In the genomic region with DNA sequence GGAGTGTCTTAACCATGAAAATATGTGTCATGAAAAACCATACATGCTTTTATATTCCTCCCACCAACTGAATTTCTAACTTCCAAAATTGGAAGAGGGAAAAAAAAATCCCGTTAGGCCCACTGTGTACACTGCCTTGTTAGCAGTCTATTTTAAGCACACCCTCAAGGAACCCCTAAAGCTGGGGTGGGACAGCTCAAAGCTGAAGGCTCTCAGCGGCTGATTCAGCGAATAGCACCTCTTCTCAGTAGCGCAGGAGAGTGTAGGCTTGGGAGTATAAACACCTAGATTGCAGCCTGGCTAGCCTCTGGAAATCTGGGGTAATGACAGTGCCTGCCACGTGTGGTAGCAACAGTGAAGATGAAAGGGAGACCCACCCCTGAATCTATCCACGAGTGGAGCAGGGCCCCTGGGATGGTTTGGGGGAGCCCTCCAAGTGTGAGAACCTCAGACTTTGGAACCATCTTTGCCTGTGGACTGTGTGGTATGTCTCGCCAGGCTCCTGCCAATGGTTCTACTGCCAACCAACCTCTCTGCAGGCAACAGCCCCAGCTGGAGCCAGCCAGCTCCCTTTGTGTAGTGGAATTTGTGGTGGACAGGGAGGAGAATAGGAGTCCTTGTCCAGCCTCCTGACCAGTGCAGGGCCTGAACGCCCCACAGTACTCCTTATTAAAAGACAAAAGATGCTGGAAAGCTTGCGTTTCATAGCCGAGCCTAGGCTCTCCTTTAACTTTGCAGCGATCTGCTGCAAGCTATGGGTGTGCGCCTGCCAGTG, we compare ENCODE assay signal across 16 mouse cellular contexts. TPM values are rescaled to one million over a fixed set of nuclear protein-coding genes. Genes with fewer than 3 reads are reported as not detected.
A peak's percentile ranks its signal among the peaks of the same experiment; 100 is the strongest.
DNase-seq lines count a peak whose midpoint lies in the region; ATAC-seq lines count a peak whose summit lies in the region.
"Had no signal": no experiment of that assay in that cellular context is flagged by ENCODE, and none has a peak within 500 bp of the region (broad histone marks: within the 10 kb centered on the region; RNA-seq: fewer than 3 reads in every experiment).

No protein-coding gene starts in this region.

- ATAC-seq in limb, embryonic 15.5 days (ENCODE audit: insufficient number of reproducible peaks, low FRiP score, low TSS enrichment, low read depth) = no peak
- ATAC-seq in forebrain, embryonic 16.5 days = peak; percentile 19
- ATAC-seq in midbrain, embryonic 16.5 days = no peak
- no peak for ATAC-seq in kidney, embryonic 15.5 days (replicated peaks; ENCODE audit: low FRiP score)

- no peaks in the 10 kb centered on the region for H3K9me3 ChIP-seq in limb, embryonic 15.5 days
- H3K9me3 ChIP-seq in limb, embryonic 10.5 days (replicated peaks) = no peaks in the 10 kb centered on the region
- H3K9me3 ChIP-seq in forebrain, embryonic 16.5 days (ENCODE audit: control insufficient read depth, low read length) = no peaks in the 10 kb centered on the region
- H3K9me3 ChIP-seq in midbrain, embryonic 16.5 days (replicated peaks; ENCODE audit: control insufficient read depth, low read length, poor library complexity, severe bottlenecking) = no peaks in the 10 kb centered on the region
- H3K9me3 ChIP-seq in kidney, embryonic 15.5 days (replicated peaks) = no peaks in the 10 kb centered on the region
- H3K9me3 ChIP-seq: embryonic facial prominence, embryonic 15.5 days; liver, embryonic 15.5 days had no signal

- H3K4me2 ChIP-seq in limb, embryonic 15.5 days = no peak overlapping the region
- no peak overlapping the region for H3K4me2 ChIP-seq in forebrain, embryonic 16.5 days (ENCODE audit: low read length)
- H3K4me2 ChIP-seq in midbrain, embryonic 16.5 days (ENCODE audit: low read length) = no peak overlapping the region
- no peak overlapping the region for H3K4me2 ChIP-seq in kidney, embryonic 15.5 days
- H3K4me2 ChIP-seq: embryonic facial prominence, embryonic 15.5 days; heart, embryonic 11.5 days; liver, embryonic 15.5 days had no signal

- peak; percentile 17 for DNase-seq in gastrocnemius, postnatal 25 days
- no peak for DNase-seq in gastrocnemius, postnatal 10 days
- DNase-seq in limb, embryonic 10.5 days (ENCODE audit: low spot score) = no peak
- DNase-seq in kidney, postnatal 36 days = no peak
- DNase-seq: adrenal gland, postnatal 14 days; cerebellum, postnatal 36 days; kidney, adult 11 months; kidney, postnatal 4 days had no signal

- H3K27me3 ChIP-seq in limb, embryonic 15.5 days = no peaks in the 10 kb centered on the region
- H3K27me3 ChIP-seq in limb, embryonic 10.5 days (ENCODE audit: low read depth, poor library complexity, severe bottlenecking) = no peaks in the 10 kb centered on the region
- H3K27me3 ChIP-seq in forebrain, embryonic 16.5 days (replicated peaks; ENCODE audit: control insufficient read depth, insufficient read depth, low read length) = no peaks in the 10 kb centered on the region
- no peaks in the 10 kb centered on the region for H3K27me3 ChIP-seq in midbrain, embryonic 16.5 days (ENCODE audit: control insufficient read depth, insufficient read depth, low read depth, low read length)
- H3K27me3 ChIP-seq in kidney, embryonic 15.5 days = no peaks in the 10 kb centered on the region
- H3K27me3 ChIP-seq: embryonic facial prominence, embryonic 15.5 days had no signal

- peak overlapping the region; percentile 43 for H3K27ac ChIP-seq in limb, embryonic 15.5 days
- no peak overlapping the region for H3K27ac ChIP-seq in limb, embryonic 10.5 days
- H3K27ac ChIP-seq in forebrain, embryonic 16.5 days (ENCODE audit: low read length) = 0 out of 2 replicates have a peak overlapping the region, but pooled peaks have one; percentile 30
- H3K27ac ChIP-seq in midbrain, embryonic 16.5 days (ENCODE audit: low read length) = peak overlapping the region; percentile 60
- H3K27ac ChIP-seq in kidney, embryonic 15.5 days = no peak overlapping the region
- H3K27ac ChIP-seq: embryonic facial prominence, embryonic 15.5 days; liver, embryonic 15.5 days; macrophage had no signal

- H3K4me3 ChIP-seq in limb, embryonic 15.5 days = no peak overlapping the region
- H3K4me3 ChIP-seq in limb, embryonic 10.5 days = no peak overlapping the region
- no peak overlapping the region for H3K4me3 ChIP-seq in forebrain, embryonic 16.5 days (replicated peaks; ENCODE audit: low read length)
- no peak overlapping the region for H3K4me3 ChIP-seq in midbrain, embryonic 16.5 days (ENCODE audit: low read depth, low read length)
- no peak overlapping the region for H3K4me3 ChIP-seq in kidney, embryonic 15.5 days (replicated peaks)
- H3K4me3 ChIP-seq: embryonic facial prominence, embryonic 15.5 days; liver, embryonic 15.5 days had no signal

- H3K4me1 ChIP-seq in limb, embryonic 15.5 days = peaks cover 28% of the 10 kb centered on the region
- H3K4me1 ChIP-seq in limb, embryonic 10.5 days = peaks cover 7% of the 10 kb centered on the region
- peaks cover 59% of the 10 kb centered on the region for H3K4me1 ChIP-seq in forebrain, embryonic 16.5 days (replicated peaks; ENCODE audit: control insufficient read depth, insufficient read depth, low read length)
- H3K4me1 ChIP-seq in midbrain, embryonic 16.5 days (ENCODE audit: control insufficient read depth, insufficient read depth, low read length) = peaks cover 59% of the 10 kb centered on the region
- H3K4me1 ChIP-seq in kidney, embryonic 15.5 days = peaks cover 16% of the 10 kb centered on the region

- no peaks in the 10 kb centered on the region for H3K36me3 ChIP-seq in limb, embryonic 15.5 days
- H3K36me3 ChIP-seq in limb, embryonic 10.5 days = no peaks in the 10 kb centered on the region
- H3K36me3 ChIP-seq in forebrain, embryonic 16.5 days (ENCODE audit: control insufficient read depth, insufficient read depth) = no peaks in the 10 kb centered on the region; the same call in 1 of the 2 replicates
- no peaks in the 10 kb centered on the region for H3K36me3 ChIP-seq in midbrain, embryonic 16.5 days (ENCODE audit: control insufficient read depth, insufficient read depth, low read length)
- H3K36me3 ChIP-seq in kidney, embryonic 15.5 days = no peaks in the 10 kb centered on the region
- H3K36me3 ChIP-seq: embryonic facial prominence, embryonic 15.5 days; liver, embryonic 15.5 days had no signal

- no peak overlapping the region for H3K9ac ChIP-seq in limb, embryonic 15.5 days
- H3K9ac ChIP-seq in forebrain, embryonic 16.5 days (replicated peaks; ENCODE audit: low read depth, low read length) = no peak overlapping the region
- H3K9ac ChIP-seq in midbrain, embryonic 16.5 days (ENCODE audit: low read depth, low read length) = no peak overlapping the region; the same call in 1 of the 2 replicates
- no peak overlapping the region for H3K9ac ChIP-seq in kidney, embryonic 15.5 days
- H3K9ac ChIP-seq: embryonic facial prominence, embryonic 15.5 days; liver, embryonic 15.5 days had no signal

- WGBS in limb, embryonic 15.5 days = 68% methylated on average over 12 of the region's 12 CpGs
- WGBS in limb, embryonic 10.5 days = 82% methylated on average over 12 of the region's 12 CpGs
- 52% methylated on average over 12 of the region's 12 CpGs for WGBS in forebrain, embryonic 16.5 days
- 63% methylated on average over 12 of the region's 12 CpGs for WGBS in midbrain, embryonic 16.5 days
- WGBS in kidney, embryonic 15.5 days = 78% methylated on average over 12 of the region's 12 CpGs

RNA-seq across cellular contexts. Expression of gene Mapre3, which starts 48.7 kb away (rescaled TPM):
- 10 to 100 TPM; 50.6 to 57.5 TPM for total RNA-seq in gastrocnemius, postnatal 25 days (2021)
- 10 to 100 TPM; 65.0 to 81.1 TPM for total RNA-seq in gastrocnemius, postnatal 10 days (2021)
- polyA plus RNA-seq in limb, embryonic 15.5 days (2015; fragmentation: Nextera tagmentation; extraction: Ambion mirVana) = 30.4 and 30.6 TPM in 2 replicates
- polyA plus RNA-seq in limb, embryonic 10.5 days (2016; fragmentation: Nextera tagmentation; extraction: Ambion mirVana) = 12.2 and 17.0 TPM in 2 replicates
- polyA plus RNA-seq in forebrain, embryonic 16.5 days (2015; fragmentation: Nextera tagmentation; extraction: Ambion mirVana) = 98.6 and 118 TPM in 2 replicates
- polyA plus RNA-seq in midbrain, embryonic 16.5 days (2015; fragmentation: Nextera tagmentation; extraction: Ambion mirVana) = 162 and 172 TPM in 2 replicates
- 22.4 and 23.6 TPM in 2 replicates for polyA plus RNA-seq in kidney, embryonic 15.5 days (2015; fragmentation: Nextera tagmentation; extraction: Ambion mirVana)

RNA-seq across cellular contexts. Expression of gene Dpysl5, which starts 54.4 kb away (rescaled TPM):
- total RNA-seq in gastrocnemius, postnatal 25 days (2021) = 1 to 10 TPM; 1.0 to 2.0 TPM
- total RNA-seq in gastrocnemius, postnatal 10 days (2021) = 1 to 10 TPM; 2.7 to 3.2 TPM
- polyA plus RNA-seq in limb, embryonic 15.5 days (2015; fragmentation: Nextera tagmentation; extraction: Ambion mirVana) = 5.4 and 7.6 TPM in 2 replicates
- 4.3 and 4.9 TPM in 2 replicates for polyA plus RNA-seq in limb, embryonic 10.5 days (2016; fragmentation: Nextera tagmentation; extraction: Ambion mirVana)
- 274 and 278 TPM in 2 replicates for polyA plus RNA-seq in forebrain, embryonic 16.5 days (2015; fragmentation: Nextera tagmentation; extraction: Ambion mirVana)
- polyA plus RNA-seq in midbrain, embryonic 16.5 days (2015; fragmentation: Nextera tagmentation; extraction: Ambion mirVana) = 284 and 306 TPM in 2 replicates
- 6.8 and 7.7 TPM in 2 replicates for polyA plus RNA-seq in kidney, embryonic 15.5 days (2015; fragmentation: Nextera tagmentation; extraction: Ambion mirVana)
- polyA plus RNA-seq: macrophage had no signal

Comparison
In these comparisons a context has a peak if more than half of its experiments do, and no peak if none do; other contexts are left out.
1. H3K27ac ChIP-seq: peak in limb, embryonic 15.5 days (single experiment), forebrain, embryonic 16.5 days (single experiment) and midbrain, embryonic 16.5 days (single experiment); none in limb, embryonic 10.5 days (single experiment) and kidney, embryonic 15.5 days (single experiment).
2. RNA of gene Dpysl5, which starts 54.4 kb away (polyA plus RNA-seq): 284 to 306 TPM in midbrain, embryonic 16.5 days and 274 to 278 TPM in forebrain, embryonic 16.5 days; 6.8 to 7.7 TPM in kidney, embryonic 15.5 days, 5.4 to 7.6 TPM in limb, embryonic 15.5 days and 4.3 to 4.9 TPM in limb, embryonic 10.5 days; every median in the first group is over 10 times any median in the second.